Mouse (Mus musculus) midbrain, postnatal 0 days (tissue): ENCODE results near the gene Olfr556. TPM values are rescaled to one million over a fixed set of nuclear protein-coding genes. Genes with fewer than 3 reads are reported as not detected.
"Not testable (repeated sequence)": the region's sequence is repeated elsewhere in the genome, so short reads cannot be mapped to it uniquely, and the experiment has no call there.

ENCODE experiments used
- ATAC-seq: fragments of 200-750 bp; cut with Nextera tagmentation; 2 replicates; pipeline ENCODE4 v1.8.0; 2017; ENCODE audit warnings: moderate number of reproducible peaks, mild to moderate bottlenecking, moderate TSS enrichment, moderate library complexity; ENCODE audit not compliant: low FRiP score
- DNase-seq: peaks from one replicate; pipeline ENCODE4 v3.0.0-alpha.2; 2015; ENCODE audit warnings: low spot score
- H3K27ac ChIP-seq: fragments of 300-500 bp; sonication (generic); 2 replicates; pipeline ENCODE4 v1.5.1; 2014; ENCODE audit warnings: low read depth, mild to moderate bottlenecking, low read length, mixed read lengths
- H3K27me3 ChIP-seq: fragments of 300-500 bp; sonication (generic); 2 replicates; pipeline ENCODE4 v1.6.1; 2014; ENCODE audit warnings: low read length, control low read depth, mixed read lengths; ENCODE audit not compliant: insufficient read depth
- H3K36me3 ChIP-seq: fragments of 300-500 bp; sonication (generic); 2 replicates; pipeline ENCODE4 v1.6.1; 2014; ENCODE audit warnings: low read length, control low read depth, mixed read lengths; ENCODE audit not compliant: insufficient read depth
- H3K4me1 ChIP-seq: fragments of 300-500 bp; sonication (generic); 2 replicates; pipeline ENCODE4 v1.6.1; 2014; ENCODE audit warnings: mild to moderate bottlenecking, control low read depth, antibody characterized with exemption, low read length, mixed read lengths; ENCODE audit not compliant: insufficient read depth
- H3K4me2 ChIP-seq: fragments of 300-500 bp; sonication (generic); 2 replicates; pipeline ENCODE4 v1.6.1; 2014; ENCODE audit warnings: low read depth, mild to moderate bottlenecking, low read length, mixed read lengths; ENCODE audit not compliant: poor library complexity, severe bottlenecking
- H3K4me3 ChIP-seq: fragments of 300-500 bp; sonication (generic); 2 replicates; pipeline ENCODE4 v1.5.1; 2014; ENCODE audit warnings: low read depth, mild to moderate bottlenecking, low read length, moderate library complexity
- H3K9ac ChIP-seq: fragments of 300-500 bp; sonication (generic); replicated peaks from 2 replicates; pipeline ENCODE4 v1.6.1; 2014; ENCODE audit warnings: mild to moderate bottlenecking, low read length, moderate library complexity, mixed read lengths; ENCODE audit not compliant: poor library complexity, severe bottlenecking
- H3K9me3 ChIP-seq: fragments of 300-500 bp; sonication (generic); 2 replicates; pipeline ENCODE4 v1.6.1; 2016; ENCODE audit warnings: low read length, control low read depth
- CTCF ChIP-seq: IDR thresholded peaks from 2 replicates; pipeline ENCODE4 v1.5.1; 2016; ENCODE audit warnings: antibody characterized with exemption, mild to moderate bottlenecking
- WGBS: fragments of 180-500 bp; shearing (Covaris S2); extraction: QIAGEN DNeasy Blood & Tissue Kit; methylation state at CpG from one replicate; pipeline ENCODE4 v1.1.7; 2014; 5-methylcytosine and 5-hydroxymethylcytosine counted together
- polyA plus RNA-seq: library from polyadenylated mRNA; unstranded; fragments of >200 nt; fragmentation: Nextera tagmentation; extraction: Ambion mirVana; gene quantifications from 2 replicates; pipeline ENCODE4 v1.2.1, GENCODE M21; 2015
- total RNA-seq: library from RNA; depleted of rRNA; stranded (reverse); fragments of >200 nt; gene quantifications from 2 replicates; pipeline ENCODE4 v1.2.3, GENCODE M21; 2014; rRNA removed

The Olfr556 gene
- total RNA-seq: not detected in 2 replicates
- polyA plus RNA-seq: not detected in 2 replicates

GRCm38 (mm10) chr7:102664599-102664998 is at the start of gene Olfr556:
Gene Olfr556 (plus strand): TSS chr7:102664899.
- 40% methylated on average over 3 of the region's 3 CpGs for WGBS
- H3K9ac ChIP-seq: no peak within 1 kb of the TSS

GRCm38 (mm10) chr7:102618118-102618517 is 46.6 kb upstream of the Olfr556 start, which contains the start of gene Olfr553:
Gene Olfr553 (minus strand): TSS chr7:102618218.
- Histone ChIP-seq H3K4me2 (no peak within 1 kb of the TSS), H3K36me3 (no peaks in the 10 kb centered on the region), H3K4me3 (no peak within 1 kb of the TSS), H3K9me3 (no peaks in the 10 kb centered on the region), H3K9ac (no peak within 1 kb of the TSS), H3K4me1 (no peaks in the 10 kb centered on the region), H3K27ac (no peak within 1 kb of the TSS), H3K27me3 (no peaks in the 10 kb centered on the region)
- DNase-seq (no peak), ATAC-seq (no peak)
- TF ChIP-seq CTCF: no peak

More at GRCm38 (mm10) chr7:102664599-102664998, at the start of gene Olfr556:
- Histone ChIP-seq H3K4me2 (no peak within 1 kb of the TSS), H3K4me3 (no peak within 1 kb of the TSS), H3K9me3 (no peaks in the 10 kb centered on the region), H3K36me3 (no peaks in the 10 kb centered on the region), H3K27ac (no peak within 1 kb of the TSS), H3K27me3 (no peaks in the 10 kb centered on the region), H3K4me1 (no peaks in the 10 kb centered on the region)
- DNase-seq: no peak
- no peak for TF ChIP-seq CTCF
- no peak for ATAC-seq

GRCm38 (mm10) chr7:102619608-102620007 is 45.1 kb upstream of the Olfr556 start:
- 43% methylated on average over 5 of the region's 5 CpGs for WGBS
- no peak overlapping the region for H3K9ac ChIP-seq
- no peaks in the 10 kb centered on the region for H3K27me3 ChIP-seq
- H3K4me3 ChIP-seq: no peak overlapping the region
- no peak overlapping the region for H3K27ac ChIP-seq
- H3K4me2 ChIP-seq: no peak overlapping the region
- TF ChIP-seq CTCF: no peak
- no peaks in the 10 kb centered on the region for H3K9me3 ChIP-seq
- ATAC-seq (no peak), DNase-seq (peak; percentile 15)
- no peaks in the 10 kb centered on the region for H3K4me1 ChIP-seq
- no peaks in the 10 kb centered on the region for H3K36me3 ChIP-seq

GRCm38 (mm10) chr7:102620368-102620767 is 44.3 kb upstream of the Olfr556 start:
- not testable (repeated sequence) for H3K4me1 ChIP-seq, H3K4me3 ChIP-seq, DNase-seq, H3K27ac ChIP-seq, H3K9ac ChIP-seq, H3K27me3 ChIP-seq, H3K36me3 ChIP-seq, ATAC-seq, H3K9me3 ChIP-seq, H3K4me2 ChIP-seq
- 91% methylated on average over 16 of the region's 19 CpGs for WGBS

GRCm38 (mm10) chr7:102636665-102637064 is 28.0 kb upstream of the Olfr556 start:
- Histone ChIP-seq H3K4me2 (no peak overlapping the region), H3K27ac (no peak overlapping the region), H3K4me1 (no peaks in the 10 kb centered on the region), H3K9ac (no peak overlapping the region), H3K9me3 (no peaks in the 10 kb centered on the region), H3K27me3 (no peaks in the 10 kb centered on the region), H3K4me3 (no peak overlapping the region), H3K36me3 (no peaks in the 10 kb centered on the region)
- no peak for ATAC-seq
- WGBS: 29% methylated on average over 3 of the region's 3 CpGs
- DNase-seq: peak; percentile 4
- peak; percentile 58 for TF ChIP-seq CTCF

- Histone ChIP-seq H3K9me3 (no peaks in the 10 kb centered on the region), H3K4me2 (no peak within 1 kb of the TSS), H3K27ac (no peak within 1 kb of the TSS), H3K27me3 (no peaks in the 10 kb centered on the region), H3K36me3 (no peaks in the 10 kb centered on the region), H3K4me1 (no peaks in the 10 kb centered on the region), H3K4me3 (no peak within 1 kb of the TSS), H3K9ac (no peak within 1 kb of the TSS)
- no peak for DNase-seq
- 84% methylated on average over 1 of the region's 1 CpGs for WGBS
- no peak for ATAC-seq
- no peak for TF ChIP-seq CTCF
Measured at GRCm38 (mm10) chr7:102638132-102638531, 26.6 kb upstream of the Olfr556 start, which contains the start of gene Olfr554. Gene Olfr554 (plus strand): TSS chr7:102638432.

- not testable (repeated sequence) for H3K9me3 ChIP-seq, H3K4me2 ChIP-seq, H3K27ac ChIP-seq, DNase-seq, H3K4me1 ChIP-seq, H3K4me3 ChIP-seq, ATAC-seq, H3K36me3 ChIP-seq, H3K9ac ChIP-seq, H3K27me3 ChIP-seq
- 87% methylated on average over 3 of the region's 4 CpGs for WGBS
Measured at GRCm38 (mm10) chr7:102644945-102645344, 19.8 kb upstream of the Olfr556 start.
